Mouse (Mus musculus) liver, embryonic 14.5 days (tissue): ENCODE measurements at regions not wholly inside any gene's neighbourhood (a gene's known extent, or its start where the extent isn't known, plus 50 kb on each side); places are given as distances from the start of the nearest gene placed in this dataset.

Experiments
- CTCF ChIP-seq: IDR thresholded peaks from 2 replicates; pipeline ENCODE4 v1.5.1; 2016; ENCODE audit warnings: antibody characterized with exemption, low read depth, control low read depth
- EP300 ChIP-seq: IDR thresholded peaks from 2 replicates; pipeline ENCODE4 v1.6.1; 2016; ENCODE audit warnings: antibody characterized with exemption, low read depth

- TF ChIP-seq CTCF (no peak), EP300 (no peak)
These were observed 204.9 kb downstream of the Rab11fip2 start for GRCm38 (mm10) chr19:59738541-59738940.
